Mouse (Mus musculus): ENCODE data around the gene Psmg3.

DNA sequence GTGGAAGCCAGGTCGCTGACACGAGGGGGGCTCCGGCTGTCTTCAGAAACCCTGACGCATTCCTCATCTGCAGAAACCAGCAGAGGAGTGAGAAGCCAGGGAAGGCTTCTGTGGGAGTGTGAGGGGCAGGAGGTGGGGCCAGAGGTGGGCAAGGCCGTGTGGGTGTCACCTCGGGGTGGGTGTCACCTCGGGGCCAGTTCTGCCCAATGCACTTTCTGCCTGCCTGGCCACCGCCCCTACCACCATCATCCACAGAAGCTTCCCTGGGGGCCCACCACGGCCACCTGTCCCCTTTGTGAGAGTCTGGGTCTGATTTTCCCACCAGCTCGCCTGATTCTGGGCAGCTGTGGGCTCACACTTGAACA, 13.6 kb downstream of the Psmg3 start:
- no peak for TF ChIP-seq CTCF (IDR thresholded peaks at IDR 0.05; ENCODE audit: control insufficient read depth, insufficient read depth, low read length)
- no peak for TF ChIP-seq POLR2A (IDR thresholded peaks at IDR 0.05; ENCODE audit: borderline replicate concordance, control insufficient read depth, low read depth, low read length)
